Mouse (Mus musculus) midbrain, embryonic 11.5 days (tissue): ENCODE results near the gene Aurkb. TPM values are rescaled to one million over a fixed set of nuclear protein-coding genes. Genes with fewer than 3 reads are reported as not detected.

Experiments used
- ATAC-seq: fragments of 200-750 bp; cut with Nextera tagmentation; 2 replicates; pipeline ENCODE4 v1.8.0; 2017; ENCODE audit warnings: moderate TSS enrichment, moderate library complexity; ENCODE audit not compliant: low FRiP score
- DNase-seq: peaks from one replicate; pipeline ENCODE4 v3.0.0; 2015; ENCODE audit warnings: low spot score; ENCODE audit errors: missing footprints
- H3K27ac ChIP-seq: fragments of 300-500 bp; sonication (generic); 2 replicates; pipeline ENCODE4 v1.5.1; 2014; ENCODE audit warnings: low read depth, low read length
- H3K27me3 ChIP-seq: fragments of 300-500 bp; sonication (generic); 2 replicates; pipeline ENCODE4 v1.6.1; 2014; ENCODE audit warnings: mild to moderate bottlenecking, low read length, moderate library complexity, mixed read lengths; ENCODE audit not compliant: control insufficient read depth, insufficient read depth
- H3K36me3 ChIP-seq: fragments of 300-500 bp; sonication (generic); 2 replicates; pipeline ENCODE4 v1.6.1; 2014; ENCODE audit warnings: mild to moderate bottlenecking, low read length, moderate library complexity, mixed read lengths; ENCODE audit not compliant: control insufficient read depth, insufficient read depth
- H3K4me1 ChIP-seq: fragments of 300-500 bp; sonication (generic); 2 replicates; pipeline ENCODE4 v1.6.1; 2014; ENCODE audit warnings: low read length; ENCODE audit not compliant: control insufficient read depth, insufficient read depth
- H3K4me2 ChIP-seq: fragments of 300-500 bp; sonication (generic); 2 replicates; pipeline ENCODE4 v1.6.1; 2014; ENCODE audit warnings: mild to moderate bottlenecking, moderate library complexity
- H3K4me3 ChIP-seq: fragments of 300-500 bp; sonication (generic); 2 replicates; pipeline ENCODE4 v1.5.1; 2014; ENCODE audit warnings: low read depth, low read length
- H3K9ac ChIP-seq: fragments of 300-500 bp; sonication (generic); 2 replicates; pipeline ENCODE4 v1.6.1; 2014; ENCODE audit warnings: low read length
- H3K9me3 ChIP-seq: fragments of 300-500 bp; sonication (generic); 2 replicates; pipeline ENCODE4 v1.6.1; 2016; ENCODE audit warnings: low read length; ENCODE audit not compliant: control insufficient read depth
- WGBS: fragments of 180-500 bp; shearing (Covaris S2); extraction: QIAGEN DNeasy Blood & Tissue Kit; methylation state at CpG from one replicate; pipeline ENCODE4 v1.1.7; 2014; 5-methylcytosine and 5-hydroxymethylcytosine counted together
- polyA plus RNA-seq: library from polyadenylated mRNA; unstranded; fragments of >200 nt; fragmentation: Nextera tagmentation; extraction: Ambion mirVana; gene quantifications from 2 replicates; pipeline ENCODE4 v1.2.1, GENCODE M21; 2014

Aurkb gene
- polyA plus RNA-seq, 1 experiment from 2014 or later = 171 TPM

GRCm38 (mm10) chr11:69048151-69048550 is 2.7 kb downstream of the Aurkb start:
- WGBS = 91% methylated on average over 14 of the region's 14 CpGs
- DNase-seq (no peak), ATAC-seq (no peak)
- Histone ChIP-seq H3K27ac (no peak overlapping the region), H3K9me3 (no peaks in the 10 kb centered on the region), H3K36me3 (peaks cover 9% of the 10 kb centered on the region), H3K27me3 (no peaks in the 10 kb centered on the region), H3K4me1 (peaks cover 15% of the 10 kb centered on the region), H3K9ac (no peak overlapping the region), H3K4me2 (no peak overlapping the region), H3K4me3 (no peak overlapping the region)

GRCm38 (mm10) chr11:69050748-69051147 is 5.3 kb downstream of the Aurkb start:
- Histone ChIP-seq H3K4me2 (no peak overlapping the region), H3K27me3 (no peaks in the 10 kb centered on the region), H3K27ac (no peak overlapping the region), H3K4me3 (no peak overlapping the region), H3K9ac (no peak overlapping the region), H3K36me3 (peaks cover 13% of the 10 kb centered on the region), H3K4me1 (peaks cover 15% of the 10 kb centered on the region), H3K9me3 (no peaks in the 10 kb centered on the region)
- ATAC-seq (no peak), DNase-seq (no peak)
- WGBS = 88% methylated on average over 8 of the region's 8 CpGs

DNA sequence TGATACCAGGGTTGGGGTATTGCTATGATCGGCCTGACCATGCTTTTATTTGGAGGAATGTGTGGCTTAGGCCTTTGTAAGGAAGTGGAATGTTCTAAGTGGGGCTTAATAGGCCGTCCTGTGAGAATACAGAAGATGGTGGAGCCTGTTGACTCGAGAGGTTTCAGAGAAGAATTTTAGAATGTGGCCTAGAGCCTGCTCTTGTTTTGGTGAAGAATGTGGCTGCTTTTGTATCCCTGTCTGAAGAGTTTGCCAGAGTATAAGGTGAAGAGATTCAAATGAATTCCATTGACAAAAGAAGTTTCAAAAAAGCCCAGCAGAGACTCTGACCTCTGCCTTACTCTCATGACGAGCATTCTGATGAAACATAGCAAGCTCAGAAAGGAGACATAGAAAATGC is 6.3 kb downstream of the Aurkb start:
- Histone ChIP-seq H3K27me3 (no peaks in the 10 kb centered on the region), H3K4me2 (no peak overlapping the region), H3K9ac (no peak overlapping the region), H3K4me1 (peaks cover 8% of the 10 kb centered on the region), H3K36me3 (peaks cover 13% of the 10 kb centered on the region), H3K4me3 (no peak overlapping the region), H3K9me3 (no peaks in the 10 kb centered on the region), H3K27ac (no peak overlapping the region)
- no peak for ATAC-seq
- DNase-seq = peak; percentile 76
- WGBS = 68% methylated on average over 4 of the region's 4 CpGs

- H3K9me3 ChIP-seq = no peaks in the 10 kb centered on the region
- H3K4me1 ChIP-seq = peaks cover 2% of the 10 kb centered on the region; the same call in 1 of the 2 replicates
- ATAC-seq (no peak), DNase-seq (no peak)
- no peak overlapping the region for H3K4me3 ChIP-seq
- 90% methylated on average over 2 of the region's 2 CpGs for WGBS
- peaks cover 13% of the 10 kb centered on the region for H3K36me3 ChIP-seq
- H3K27me3 ChIP-seq = no peaks in the 10 kb centered on the region
- H3K27ac ChIP-seq = no peak overlapping the region
- no peak overlapping the region for H3K4me2 ChIP-seq
- H3K9ac ChIP-seq = no peak overlapping the region
Measured at GRCm38 (mm10) chr11:69052824-69053421, 7.5 kb downstream of the Aurkb start.

DNA sequence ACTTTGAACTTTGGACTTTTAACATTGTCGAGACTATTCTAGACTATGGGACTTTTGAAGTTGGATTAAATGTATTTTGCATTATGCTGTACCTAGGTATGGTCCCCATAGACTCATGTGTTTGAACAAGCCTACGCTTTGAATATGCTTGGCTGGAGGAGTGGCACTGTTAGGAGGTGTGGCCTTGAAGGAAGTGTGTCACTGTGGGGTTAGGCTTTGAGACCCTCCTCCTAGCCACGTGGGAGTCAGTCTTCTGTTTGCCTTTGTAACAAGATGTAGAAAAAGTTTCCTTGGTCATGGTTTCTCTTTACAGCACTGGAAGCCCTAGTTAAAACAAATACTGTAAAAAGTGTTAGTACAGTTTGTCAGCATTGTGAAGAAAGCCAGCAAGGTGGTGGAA is 8.4 kb downstream of the Aurkb start:
- ATAC-seq = no peak
- H3K36me3 ChIP-seq = peaks cover 13% of the 10 kb centered on the region

GRCm38 (mm10) chr11:69058265-69058664 is 12.8 kb downstream of the Aurkb start:
- H3K4me2 ChIP-seq = peak overlapping the region; percentile 67
- H3K4me3 ChIP-seq = peak overlapping the region; percentile 63
- H3K36me3 ChIP-seq = peaks cover 5% of the 10 kb centered on the region; the same call in 1 of the 2 replicates
- H3K4me1 ChIP-seq = peaks cover 14% of the 10 kb centered on the region
- H3K9me3 ChIP-seq = no peaks in the 10 kb centered on the region
- peak overlapping the region; percentile 50 for H3K9ac ChIP-seq
- ATAC-seq (no peak), DNase-seq (no peak)
- 70% methylated on average over 2 of the region's 2 CpGs for WGBS
- no peaks in the 10 kb centered on the region for H3K27me3 ChIP-seq
- H3K27ac ChIP-seq = no peak overlapping the region; the same call in 1 of the 2 replicates

More for the DNA sequence above, 8.4 kb downstream of the Aurkb start:
- no peaks in the 10 kb centered on the region for H3K27me3 ChIP-seq
- no peaks in the 10 kb centered on the region for H3K9me3 ChIP-seq
- H3K9ac ChIP-seq = no peak overlapping the region
- WGBS = 86% methylated on average over 3 of the region's 3 CpGs
- peaks cover 2% of the 10 kb centered on the region; the same call in 1 of the 2 replicates for H3K4me1 ChIP-seq
- no peak overlapping the region for H3K4me2 ChIP-seq
- no peak overlapping the region for H3K27ac ChIP-seq
- DNase-seq = no peak
- no peak overlapping the region for H3K4me3 ChIP-seq

DNA sequence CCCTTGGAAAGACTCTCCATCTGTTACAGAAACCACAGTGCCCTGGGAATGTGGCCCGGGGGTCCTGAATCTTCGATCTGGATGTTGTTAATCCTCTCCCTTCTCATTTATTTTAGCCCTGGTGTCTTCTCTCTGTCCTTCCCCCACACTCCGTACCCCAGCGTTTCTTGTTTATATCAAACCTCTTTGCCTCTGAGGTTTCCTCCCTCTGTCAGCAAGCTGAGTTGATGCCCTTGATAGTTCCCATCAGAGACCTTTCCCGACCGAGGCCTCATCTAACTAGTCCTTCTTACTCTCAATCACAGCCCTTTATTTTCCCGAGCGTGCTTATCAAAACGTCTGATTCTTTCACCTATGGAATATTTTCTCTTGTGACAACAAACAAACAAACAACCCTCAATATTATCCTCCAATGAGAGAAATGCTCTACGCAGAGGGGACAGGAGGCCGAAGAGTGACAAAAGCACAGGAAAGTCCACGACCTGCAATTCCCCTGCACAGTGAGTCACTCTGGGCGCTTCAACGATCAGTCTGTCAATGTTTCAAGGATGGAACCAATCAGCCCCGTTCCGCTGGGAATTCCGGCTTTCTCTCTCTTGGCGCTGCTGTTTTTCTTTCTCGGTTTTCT is 13.4 kb downstream of the Aurkb start:
- peak overlapping the region; percentile 4 for H3K27ac ChIP-seq
- no peaks in the 10 kb centered on the region for H3K9me3 ChIP-seq
- DNase-seq = peak; percentile 92
- peak overlapping the region; percentile 50 for H3K9ac ChIP-seq
- peak; percentile 30 for ATAC-seq
- peak overlapping the region; percentile 67 for H3K4me2 ChIP-seq
- H3K27me3 ChIP-seq = no peaks in the 10 kb centered on the region
- WGBS = 2% methylated on average over 19 of the region's 19 CpGs
- H3K36me3 ChIP-seq = 0 out of 2 replicates have a peak, but pooled peaks cover 2% of the 10 kb centered on the region
- peak overlapping the region; percentile 63 for H3K4me3 ChIP-seq
- H3K4me1 ChIP-seq = peaks cover 14% of the 10 kb centered on the region

DNA sequence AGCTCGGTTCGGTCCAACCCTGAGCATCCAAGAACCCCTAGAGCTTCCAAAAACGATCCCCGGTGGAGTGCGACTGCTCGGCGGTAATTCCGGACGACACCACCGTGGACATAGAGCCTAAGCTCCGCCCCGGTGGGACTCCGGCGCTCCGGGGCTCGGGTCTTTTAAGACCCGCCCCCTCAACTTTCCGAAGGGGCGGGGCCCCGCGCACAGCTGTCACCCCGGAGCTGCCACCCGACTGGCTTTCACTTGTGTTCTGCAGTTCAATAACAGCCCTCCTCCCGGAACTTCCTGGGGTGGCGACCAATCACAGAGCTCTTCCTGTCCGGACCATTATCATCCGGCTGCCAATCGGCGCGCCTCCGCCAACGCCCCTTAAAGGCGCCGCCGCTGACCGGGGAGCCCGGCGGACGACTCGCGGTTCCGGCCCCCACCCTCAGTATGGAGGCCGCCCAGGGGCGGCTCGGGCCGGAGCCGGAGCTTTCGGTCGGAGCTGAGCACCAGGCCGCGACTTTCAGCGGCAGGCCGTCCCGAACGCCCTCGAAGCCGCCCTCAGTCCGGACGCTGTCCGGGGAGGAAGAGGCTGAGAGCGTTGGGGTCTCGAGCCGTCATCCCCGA is 14.0 kb downstream of the Aurkb start, which contains the start of gene Borcs6:
Gene Borcs6 (plus strand): TSS at position 361 of the 618 bp plus-strand sequence.
- peak; percentile 92 for ATAC-seq
- H3K9ac ChIP-seq = peak within 1 kb of the TSS; percentile 77
- WGBS = 0% methylated on average over 64 of the region's 64 CpGs

GRCm38 (mm10) chr11:69059975-69060411 is 14.5 kb downstream of the Aurkb start:
- Histone ChIP-seq H3K27me3 (no peaks in the 10 kb centered on the region), H3K4me3 (peak overlapping the region; percentile 63), H3K4me2 (peak overlapping the region; percentile 94), H3K36me3 (no peaks in the 10 kb centered on the region), H3K9me3 (no peaks in the 10 kb centered on the region), H3K9ac (peak overlapping the region; percentile 77), H3K27ac (peak overlapping the region; percentile 71), H3K4me1 (peaks cover 16% of the 10 kb centered on the region)
- WGBS = 0% methylated on average over 48 of the region's 49 CpGs
- DNase-seq (no peak), ATAC-seq (peak; percentile 9; the same call in 1 of the 2 replicates)

More for the DNA sequence above, 14.0 kb downstream of the Aurkb start, which contains the start of gene Borcs6:
- Histone ChIP-seq H3K36me3 (no peaks in the 10 kb centered on the region), H3K27me3 (no peaks in the 10 kb centered on the region), H3K9me3 (no peaks in the 10 kb centered on the region), H3K4me3 (peak within 1 kb of the TSS; percentile 63), H3K4me2 (peak within 1 kb of the TSS; percentile 94), H3K4me1 (peaks cover 14% of the 10 kb centered on the region), H3K27ac (peak within 1 kb of the TSS; percentile 71)
- DNase-seq = peak; percentile 99
